Mouse (Mus musculus) frontal cortex, postnatal 25 days (tissue): ENCODE data around the gene Atp5s.

Experiments
- DNase-seq, 2 experiments: peaks; one replicate each; pipeline ENCODE4 v3.0.0; 2022; ENCODE audit warnings: low spot score in 2 of 2

Gene Atp5s

GRCm38 (mm10) chr12:69777341-69777730, 52.6 kb downstream of the Atp5s start:
- no peak for DNase-seq

GRCm38 (mm10) chr12:69777957-69778356, 53.2 kb downstream of the Atp5s start:
- no peak for DNase-seq

GRCm38 (mm10) chr12:69781480-69781879, 56.7 kb downstream of the Atp5s start:
- DNase-seq, result no peak

- DNase-seq, result no peak
Observed at GRCm38 (mm10) chr12:69781935-69782650, 57.3 kb downstream of the Atp5s start.

- DNase-seq, result no peak
Observed at GRCm38 (mm10) chr12:69783247-69784025, 58.7 kb downstream of the Atp5s start.

- no peak for DNase-seq
Observed at GRCm38 (mm10) chr12:69785471-69785870, 60.7 kb downstream of the Atp5s start.

- no peak for DNase-seq
Observed at GRCm38 (mm10) chr12:69788380-69788779, 63.6 kb downstream of the Atp5s start.

GRCm38 (mm10) chr12:69789766-69790529, 65.2 kb downstream of the Atp5s start:
- no peak for DNase-seq

- DNase-seq, result peak; percentile 47 to 54
Observed at GRCm38 (mm10) chr12:69790530-69791505, 66.1 kb downstream of the Atp5s start, which contains the start of gene Cdkl1. TSS of gene Cdkl1 (minus strand) at chr12:69791267.
